Mouse (Mus musculus): ENCODE data around the gene Edar.

Gene Edar

GRCm38 (mm10) chr10:58601431-58601901 lies 74.0 kb downstream of the Edar start:
- DNase-seq = no peak

- no peak for DNase-seq
Observed at GRCm38 (mm10) chr10:58600983-58601382, 74.5 kb downstream of the Edar start.

GRCm38 (mm10) chr10:58600151-58600550 lies 75.3 kb downstream of the Edar start:
- no peak for DNase-seq

GRCm38 (mm10) chr10:58595821-58596220 lies 79.6 kb downstream of the Edar start:
- DNase-seq = no peak

- DNase-seq = no peak
Observed at GRCm38 (mm10) chr10:58595197-58595596, 80.3 kb downstream of the Edar start.

- DNase-seq = no peak
Observed at GRCm38 (mm10) chr10:58594486-58594885, 81.0 kb downstream of the Edar start.

GRCm38 (mm10) chr10:58585427-58586223 lies 89.8 kb downstream of the Edar start:
- DNase-seq = no peak

- no peak for DNase-seq
Observed at GRCm38 (mm10) chr10:58560521-58560920, 114.9 kb downstream of the Edar start.

- DNase-seq = peak; percentile 58
Observed at GRCm38 (mm10) chr10:58559901-58560300, 115.6 kb downstream of the Edar start.

- peak; percentile 61 for DNase-seq
Observed at GRCm38 (mm10) chr10:58559098-58559497, 116.4 kb downstream of the Edar start.

GRCm38 (mm10) chr10:58554693-58555387 lies 120.6 kb downstream of the Edar start:
- no peak for DNase-seq

Data from lung, postnatal 10 days (tissue).